ENCODE assay signal across 8 mouse cellular contexts in genomic region chr2:33467546-33468465, GRCm38 (mm10). TPM values are rescaled to one million over a fixed set of nuclear protein-coding genes. Genes with fewer than 3 reads are reported as not detected.
A peak's percentile ranks its signal among the peaks of the same experiment; 100 is the strongest.
DNase-seq lines count a peak whose midpoint lies in the region; ATAC-seq and TF ChIP-seq lines count a peak whose summit lies in the region.

No protein-coding gene starts in this region.

- peaks cover 38% of the 10 kb centered on the region for H3K36me3 ChIP-seq in G1E (replicated peaks)
- peaks cover 32% of the 10 kb centered on the region for H3K36me3 ChIP-seq in erythroblast, embryonic 14.5 days (ENCODE audit: control insufficient read depth)
- H3K36me3 ChIP-seq in intestine, embryonic 15.5 days = no peaks in the 10 kb centered on the region
- peaks cover 8% of the 10 kb centered on the region for H3K36me3 ChIP-seq in lung, embryonic 16.5 days (ENCODE audit: control insufficient read depth, insufficient read depth, low read length)

- H3K27ac ChIP-seq in intestine, embryonic 15.5 days = peak overlapping the region; percentile 74
- no peak overlapping the region for H3K27ac ChIP-seq in lung, embryonic 16.5 days (ENCODE audit: low read length)

- H3K4me1 ChIP-seq in G1E (ENCODE audit: insufficient read depth, low read depth, low read length) = peaks cover 36% of the 10 kb centered on the region
- H3K4me1 ChIP-seq in erythroblast, embryonic 14.5 days (ENCODE audit: control insufficient read depth) = peaks cover 29% of the 10 kb centered on the region
- H3K4me1 ChIP-seq in intestine, embryonic 15.5 days (replicated peaks) = peaks cover 19% of the 10 kb centered on the region
- H3K4me1 ChIP-seq in lung, embryonic 16.5 days (replicated peaks; ENCODE audit: control insufficient read depth, insufficient read depth, low read length) = peaks cover 16% of the 10 kb centered on the region

- no peaks in the 10 kb centered on the region for H3K9me3 ChIP-seq in G1E (replicated peaks)
- no peaks in the 10 kb centered on the region for H3K9me3 ChIP-seq in erythroblast, embryonic 14.5 days (ENCODE audit: control insufficient read depth, low read length)
- no peaks in the 10 kb centered on the region for H3K9me3 ChIP-seq in intestine, embryonic 15.5 days
- no peaks in the 10 kb centered on the region for H3K9me3 ChIP-seq in lung, embryonic 16.5 days (ENCODE audit: control insufficient read depth, low read length)

- 4% methylated on average over 57 of the region's 57 CpGs for WGBS in intestine, embryonic 15.5 days
- 5% methylated on average over 43 of the region's 57 CpGs for WGBS in lung, embryonic 16.5 days

- peak overlapping the region; percentile 82 for H3K9ac ChIP-seq in intestine, embryonic 15.5 days
- H3K9ac ChIP-seq in lung, embryonic 16.5 days (ENCODE audit: low read length) = peak overlapping the region; percentile 88

- peak overlapping the region; percentile 73 for H3K4me2 ChIP-seq in intestine, embryonic 15.5 days (replicated peaks)
- peak overlapping the region; percentile 85 for H3K4me2 ChIP-seq in lung, embryonic 16.5 days (ENCODE audit: low read depth, low read length)

- DNase-seq in embryo, embryonic 10.5 days (ENCODE audit: low spot score) = peak; percentile 9
- DNase-seq in embryo, embryonic 9.5 days (ENCODE audit: extremely low spot score) = no peak
- DNase-seq in G1E (ENCODE audit: low spot score) = peak; percentile 26
- DNase-seq in yolk sac, embryonic 10.5 days (ENCODE audit: low spot score) = peak; percentile 77
- DNase-seq in frontal cortex, postnatal 10 days (ENCODE audit: low spot score in 2 of 2) = no peak

- TF ChIP-seq CTCF in G1E (IDR thresholded peaks at IDR 0.05; ENCODE audit: low read depth, low read length) = no peak

- ATAC-seq in G1E (ENCODE audit: extremely low read depth, insufficient number of reproducible peaks, low FRiP score, poor library complexity, severe bottlenecking) = no peak
- peak; percentile 73 for ATAC-seq in intestine, embryonic 15.5 days
- peak; percentile 55 for ATAC-seq in lung, embryonic 16.5 days (ENCODE audit: low read depth)

- H3K4me3 ChIP-seq in G1E (ENCODE audit: low read depth, low read length) = peak overlapping the region; percentile 97
- H3K4me3 ChIP-seq in erythroblast, embryonic 14.5 days (replicated peaks) = peak overlapping the region; percentile 95
- H3K4me3 ChIP-seq in intestine, embryonic 15.5 days (replicated peaks) = peak overlapping the region; percentile 93
- peak overlapping the region; percentile 93 for H3K4me3 ChIP-seq in lung, embryonic 16.5 days (ENCODE audit: low read length)

- H3K27me3 ChIP-seq in G1E (ENCODE audit: insufficient read depth, low read length) = peaks cover 6% of the 10 kb centered on the region; the same call in 1 of the 2 replicates
- H3K27me3 ChIP-seq in erythroblast, embryonic 14.5 days (ENCODE audit: control insufficient read depth) = no peaks in the 10 kb centered on the region
- no peaks in the 10 kb centered on the region for H3K27me3 ChIP-seq in intestine, embryonic 15.5 days (replicated peaks)
- no peaks in the 10 kb centered on the region; the same call in 1 of the 2 replicates for H3K27me3 ChIP-seq in lung, embryonic 16.5 days (ENCODE audit: control insufficient read depth, insufficient read depth, low read depth, low read length)

RNA-seq across cellular contexts. Expression of gene Zbtb43, which starts 0.6 kb away (rescaled TPM):
- total RNA-seq in G1E (2014; fragmentation: Nextera tagmentation) (13.2 and 17.7 TPM in 2 replicates), G1E (2017) (19.9 and 22.6 TPM in 2 replicates)
- polyA plus RNA-seq in G1E (2012) = 2.0 and 3.6 TPM in 2 replicates
- polyA plus RNA-seq in erythroblast, embryonic 14.5 days (2012) = 0.04 TPM in 2 replicates
- polyA plus RNA-seq in intestine, embryonic 15.5 days (2015; fragmentation: Nextera tagmentation; extraction: Ambion mirVana) = 13.0 and 15.3 TPM in 2 replicates
- 17.8 TPM in 2 replicates for polyA plus RNA-seq in lung, embryonic 16.5 days (2015; fragmentation: Nextera tagmentation; extraction: Ambion mirVana)

RNA-seq across cellular contexts. Expression of gene Zbtb34, which starts 36.7 kb away (rescaled TPM):
- total RNA-seq in G1E (2014; fragmentation: Nextera tagmentation) (46.3 and 57.9 TPM in 2 replicates), G1E (2017) (6.9 and 7.7 TPM in 2 replicates)
- polyA plus RNA-seq in G1E (2012) = 10.4 and 12.0 TPM in 2 replicates
- polyA plus RNA-seq in erythroblast, embryonic 14.5 days (2012) = 0.02 and 0.03 TPM in 2 replicates
- 4.5 and 4.8 TPM in 2 replicates for polyA plus RNA-seq in intestine, embryonic 15.5 days (2015; fragmentation: Nextera tagmentation; extraction: Ambion mirVana)
- 8.0 and 9.3 TPM in 2 replicates for polyA plus RNA-seq in lung, embryonic 16.5 days (2015; fragmentation: Nextera tagmentation; extraction: Ambion mirVana)

Comparison
In these comparisons a context has a peak if more than half of its experiments do, and no peak if none do; other contexts are left out.
1. DNase-seq: peak in embryo, embryonic 10.5 days (single experiment), G1E (single experiment) and yolk sac, embryonic 10.5 days (single experiment); none in embryo, embryonic 9.5 days (single experiment) and frontal cortex, postnatal 10 days (0 of 2).
2. Peak in every context shown above with its lines, with median percentiles within 50 percentile points of each other: H3K4me3 ChIP-seq.